Mouse (Mus musculus) bone marrow, adult 2 months (tissue): ENCODE results near the gene Nr5a1.

Experiments used
- CTCF ChIP-seq: fragments of 200-500 bp; IDR thresholded peaks from 2 replicates; pipeline ENCODE4 v1.5.1; 2011; ENCODE audit warnings: low read length, control low read depth; ENCODE audit not compliant: control insufficient read depth, insufficient read depth
- POLR2A ChIP-seq: fragments of 200-500 bp; IDR thresholded peaks from 2 replicates; pipeline ENCODE4 v1.6.1; 2011; ENCODE audit warnings: low read depth, mild to moderate bottlenecking, control low read depth, low read length, borderline replicate concordance; ENCODE audit not compliant: control insufficient read depth

DNA sequence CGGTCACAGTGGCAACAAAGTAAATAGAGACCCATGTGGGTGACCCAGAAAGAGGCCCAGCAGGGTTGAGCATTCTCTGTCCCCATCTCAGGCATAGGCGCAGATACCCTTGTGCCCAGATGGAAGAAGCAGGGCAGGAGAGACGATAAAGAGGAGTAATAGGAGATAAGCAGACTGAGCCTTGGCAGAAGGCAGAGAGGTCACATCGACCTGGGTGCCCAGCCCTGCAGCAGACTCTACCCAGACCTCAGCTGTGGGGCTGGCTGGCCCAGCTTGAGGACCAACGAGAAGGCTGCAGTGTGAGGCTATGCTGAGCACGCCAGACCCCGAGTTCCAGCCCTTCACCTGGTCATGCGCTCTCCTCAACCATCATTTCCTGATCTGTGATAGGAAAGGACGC lies 10.0 kb downstream of the Nr5a1 start:
- TF ChIP-seq CTCF = no peak
- TF ChIP-seq POLR2A = no peak
